Mouse (Mus musculus): Measurements from ENCODE around the gene Zwilch. TPM values are rescaled to one million over a fixed set of nuclear protein-coding genes. Genes with fewer than 3 reads are reported as not detected.

The Zwilch gene
- polyA plus RNA-seq (2015; fragmentation: Nextera tagmentation; extraction: Ambion mirVana), result 17.3 and 22.0 TPM in 2 replicates

GRCm38 (mm10) chr9:64172816-64173665 is at the start of gene Zwilch, which contains the start of gene Rpl4:
TSS of gene Zwilch (minus strand) at chr9:64173104.
TSS of gene Rpl4 (plus strand) at chr9:64173375.
- ATAC-seq, result peak; percentile 83
- WGBS, result under 1% methylated on average over 42 of the region's 42 CpGs
- H3K36me3 ChIP-seq (ENCODE audit: control insufficient read depth, insufficient read depth, low read length), result peaks cover 16% of the 10 kb centered on the region
- H3K9ac ChIP-seq (ENCODE audit: low read depth, low read length), result peak within 1 kb of the TSS; percentile 84
- peak within 1 kb of the TSS; percentile 76 for H3K4me2 ChIP-seq (ENCODE audit: low read depth, low read length)
- H3K9me3 ChIP-seq (ENCODE audit: control insufficient read depth, low read length), result no peaks in the 10 kb centered on the region
- peak within 1 kb of the TSS; percentile 66 for H3K4me3 ChIP-seq (ENCODE audit: low read length)
- no peaks in the 10 kb centered on the region for H3K27me3 ChIP-seq (replicated peaks; ENCODE audit: control insufficient read depth, insufficient read depth, low read length)
- peaks cover 18% of the 10 kb centered on the region; the same call in 1 of the 2 replicates for H3K4me1 ChIP-seq (ENCODE audit: control insufficient read depth, insufficient read depth, low read length)
- peak within 1 kb of the TSS; percentile 89 for H3K27ac ChIP-seq (ENCODE audit: low read length)

GRCm38 (mm10) chr9:64222098-64222497 is 49.2 kb upstream of the Zwilch start:
- Histone ChIP-seq H3K4me1 (ENCODE audit: control insufficient read depth, insufficient read depth, low read length) (peaks cover 11% of the 10 kb centered on the region; the same call in 1 of the 2 replicates), H3K36me3 (ENCODE audit: control insufficient read depth, insufficient read depth, low read length) (no peaks in the 10 kb centered on the region), H3K27me3 (replicated peaks; ENCODE audit: control insufficient read depth, insufficient read depth, low read length) (no peaks in the 10 kb centered on the region), H3K9ac (ENCODE audit: low read depth, low read length) (no peak overlapping the region), H3K9me3 (ENCODE audit: control insufficient read depth, low read length) (no peaks in the 10 kb centered on the region), H3K27ac (ENCODE audit: low read length) (no peak overlapping the region), H3K4me3 (ENCODE audit: low read length) (no peak overlapping the region), H3K4me2 (ENCODE audit: low read depth, low read length) (no peak overlapping the region)
- 73% methylated on average over 2 of the region's 2 CpGs for WGBS
- ATAC-seq, result no peak

GRCm38 (mm10) chr9:64221480-64221879 is 48.6 kb upstream of the Zwilch start:
- H3K36me3 ChIP-seq (ENCODE audit: control insufficient read depth, insufficient read depth, low read length), result no peaks in the 10 kb centered on the region
- H3K4me2 ChIP-seq (ENCODE audit: low read depth, low read length), result no peak overlapping the region
- no peaks in the 10 kb centered on the region for H3K9me3 ChIP-seq (ENCODE audit: control insufficient read depth, low read length)
- peaks cover 11% of the 10 kb centered on the region; the same call in 1 of the 2 replicates for H3K4me1 ChIP-seq (ENCODE audit: control insufficient read depth, insufficient read depth, low read length)
- H3K4me3 ChIP-seq (ENCODE audit: low read length), result no peak overlapping the region
- H3K9ac ChIP-seq (ENCODE audit: low read depth, low read length), result no peak overlapping the region
- 83% methylated on average over 4 of the region's 4 CpGs for WGBS
- H3K27me3 ChIP-seq (replicated peaks; ENCODE audit: control insufficient read depth, insufficient read depth, low read length), result no peaks in the 10 kb centered on the region
- no peak for ATAC-seq
- H3K27ac ChIP-seq (ENCODE audit: low read length), result no peak overlapping the region

GRCm38 (mm10) chr9:64220603-64221002 is 47.7 kb upstream of the Zwilch start:
- no peak overlapping the region for H3K4me3 ChIP-seq (ENCODE audit: low read length)
- 60% methylated on average over 1 of the region's 1 CpGs for WGBS
- peaks cover 7% of the 10 kb centered on the region; the same call in 1 of the 2 replicates for H3K4me1 ChIP-seq (ENCODE audit: control insufficient read depth, insufficient read depth, low read length)
- H3K9me3 ChIP-seq (ENCODE audit: control insufficient read depth, low read length), result no peaks in the 10 kb centered on the region
- H3K27me3 ChIP-seq (replicated peaks; ENCODE audit: control insufficient read depth, insufficient read depth, low read length), result no peaks in the 10 kb centered on the region
- no peaks in the 10 kb centered on the region for H3K36me3 ChIP-seq (ENCODE audit: control insufficient read depth, insufficient read depth, low read length)
- no peak overlapping the region for H3K27ac ChIP-seq (ENCODE audit: low read length)
- peak; percentile 73 for ATAC-seq
- no peak overlapping the region for H3K9ac ChIP-seq (ENCODE audit: low read depth, low read length)
- no peak overlapping the region for H3K4me2 ChIP-seq (ENCODE audit: low read depth, low read length)

- no peaks in the 10 kb centered on the region for H3K36me3 ChIP-seq (ENCODE audit: control insufficient read depth, insufficient read depth, low read length)
- H3K4me3 ChIP-seq (ENCODE audit: low read length), result no peak overlapping the region
- 82% methylated on average over 10 of the region's 10 CpGs for WGBS
- no peak overlapping the region for H3K4me2 ChIP-seq (ENCODE audit: low read depth, low read length)
- no peak for ATAC-seq
- no peak overlapping the region for H3K27ac ChIP-seq (ENCODE audit: low read length)
- H3K9ac ChIP-seq (ENCODE audit: low read depth, low read length), result no peak overlapping the region
- H3K27me3 ChIP-seq (replicated peaks; ENCODE audit: control insufficient read depth, insufficient read depth, low read length), result no peaks in the 10 kb centered on the region
- H3K4me1 ChIP-seq (ENCODE audit: control insufficient read depth, insufficient read depth, low read length), result peaks cover 7% of the 10 kb centered on the region; the same call in 1 of the 2 replicates
- H3K9me3 ChIP-seq (ENCODE audit: control insufficient read depth, low read length), result no peaks in the 10 kb centered on the region
Measured at GRCm38 (mm10) chr9:64219772-64220420, 47.0 kb upstream of the Zwilch start.

- ATAC-seq, result no peak
- H3K9me3 ChIP-seq (ENCODE audit: control insufficient read depth, low read length), result no peaks in the 10 kb centered on the region
- 84% methylated on average over 1 of the region's 1 CpGs for WGBS
- no peak overlapping the region for H3K27ac ChIP-seq (ENCODE audit: low read length)
- no peak overlapping the region for H3K4me3 ChIP-seq (ENCODE audit: low read length)
- H3K9ac ChIP-seq (ENCODE audit: low read depth, low read length), result no peak overlapping the region
- H3K27me3 ChIP-seq (replicated peaks; ENCODE audit: control insufficient read depth, insufficient read depth, low read length), result no peaks in the 10 kb centered on the region
- H3K36me3 ChIP-seq (ENCODE audit: control insufficient read depth, insufficient read depth, low read length), result no peaks in the 10 kb centered on the region
- peaks cover 7% of the 10 kb centered on the region; the same call in 1 of the 2 replicates for H3K4me1 ChIP-seq (ENCODE audit: control insufficient read depth, insufficient read depth, low read length)
- no peak overlapping the region for H3K4me2 ChIP-seq (ENCODE audit: low read depth, low read length)
Measured at GRCm38 (mm10) chr9:64219305-64219704, 46.4 kb upstream of the Zwilch start.

GRCm38 (mm10) chr9:64217887-64218286 is 45.0 kb upstream of the Zwilch start:
- no peak overlapping the region for H3K4me2 ChIP-seq (ENCODE audit: low read depth, low read length)
- no peaks in the 10 kb centered on the region for H3K27me3 ChIP-seq (replicated peaks; ENCODE audit: control insufficient read depth, insufficient read depth, low read length)
- no peak overlapping the region for H3K27ac ChIP-seq (ENCODE audit: low read length)
- ATAC-seq, result no peak
- peaks cover 7% of the 10 kb centered on the region; the same call in 1 of the 2 replicates for H3K4me1 ChIP-seq (ENCODE audit: control insufficient read depth, insufficient read depth, low read length)
- H3K9ac ChIP-seq (ENCODE audit: low read depth, low read length), result no peak overlapping the region
- H3K4me3 ChIP-seq (ENCODE audit: low read length), result no peak overlapping the region
- no peaks in the 10 kb centered on the region for H3K9me3 ChIP-seq (ENCODE audit: control insufficient read depth, low read length)
- no peaks in the 10 kb centered on the region for H3K36me3 ChIP-seq (ENCODE audit: control insufficient read depth, insufficient read depth, low read length)

GRCm38 (mm10) chr9:64216641-64217040 is 43.7 kb upstream of the Zwilch start:
- H3K9me3 ChIP-seq (ENCODE audit: control insufficient read depth, low read length), result no peaks in the 10 kb centered on the region
- H3K9ac ChIP-seq (ENCODE audit: low read depth, low read length), result no peak overlapping the region
- no peak overlapping the region for H3K4me3 ChIP-seq (ENCODE audit: low read length)
- H3K4me1 ChIP-seq (ENCODE audit: control insufficient read depth, insufficient read depth, low read length), result peaks cover 7% of the 10 kb centered on the region; the same call in 1 of the 2 replicates
- no peak overlapping the region for H3K4me2 ChIP-seq (ENCODE audit: low read depth, low read length)
- ATAC-seq, result no peak
- no peaks in the 10 kb centered on the region for H3K27me3 ChIP-seq (replicated peaks; ENCODE audit: control insufficient read depth, insufficient read depth, low read length)
- H3K36me3 ChIP-seq (ENCODE audit: control insufficient read depth, insufficient read depth, low read length), result no peaks in the 10 kb centered on the region
- no peak overlapping the region for H3K27ac ChIP-seq (ENCODE audit: low read length)
- 96% methylated on average over 2 of the region's 2 CpGs for WGBS

GRCm38 (mm10) chr9:64216090-64216489 is 43.2 kb upstream of the Zwilch start:
- Histone ChIP-seq H3K9ac (ENCODE audit: low read depth, low read length) (no peak overlapping the region), H3K27ac (ENCODE audit: low read length) (no peak overlapping the region), H3K36me3 (ENCODE audit: control insufficient read depth, insufficient read depth, low read length) (no peaks in the 10 kb centered on the region), H3K27me3 (replicated peaks; ENCODE audit: control insufficient read depth, insufficient read depth, low read length) (no peaks in the 10 kb centered on the region), H3K4me3 (ENCODE audit: low read length) (no peak overlapping the region), H3K9me3 (ENCODE audit: control insufficient read depth, low read length) (no peaks in the 10 kb centered on the region), H3K4me1 (ENCODE audit: control insufficient read depth, insufficient read depth, low read length) (peaks cover 7% of the 10 kb centered on the region; the same call in 1 of the 2 replicates), H3K4me2 (ENCODE audit: low read depth, low read length) (no peak overlapping the region)
- WGBS, result 49% methylated on average over 4 of the region's 4 CpGs
- ATAC-seq, result no peak

All from intestine, embryonic 16.5 days (tissue).